Mouse (Mus musculus): ENCODE measurements at regions not wholly inside any gene's neighbourhood (a gene's known extent, or its start where the extent isn't known, plus 50 kb on each side); places are given as distances from the start of the nearest gene placed in this dataset.
"Not testable (repeated sequence)": the region's sequence is repeated elsewhere in the genome, so short reads cannot be mapped to it uniquely, and the experiment has no call there.

GRCm38 (mm10) chr12:45590191-45590590, 515.7 kb upstream of the Stxbp6 start:
- no peak for DNase-seq (ENCODE audit: low spot score)

- no peak for DNase-seq (ENCODE audit: low spot score)
Measured at GRCm38 (mm10) chr12:45585763-45586162, 511.3 kb upstream of the Stxbp6 start.

- DNase-seq (ENCODE audit: low spot score) = no peak
Measured at GRCm38 (mm10) chr12:45563325-45564030, 489.0 kb upstream of the Stxbp6 start.

- DNase-seq (ENCODE audit: low spot score) = no peak
Measured at GRCm38 (mm10) chr12:45562637-45563220, 488.2 kb upstream of the Stxbp6 start.

- no peak for DNase-seq (ENCODE audit: low spot score)
Measured at GRCm38 (mm10) chr12:45561889-45562288, 487.4 kb upstream of the Stxbp6 start.

- no peak for DNase-seq (ENCODE audit: low spot score)
Measured at GRCm38 (mm10) chr12:45561362-45561761, 486.9 kb upstream of the Stxbp6 start.

GRCm38 (mm10) chr12:45549906-45550305, 475.4 kb upstream of the Stxbp6 start:
- DNase-seq (ENCODE audit: low spot score) = not testable (repeated sequence)

GRCm38 (mm10) chr12:45519554-45519953, 445.0 kb upstream of the Stxbp6 start:
- DNase-seq (ENCODE audit: low spot score) = no peak

- no peak for DNase-seq (ENCODE audit: low spot score)
Measured at GRCm38 (mm10) chr12:45514459-45514858, 439.9 kb upstream of the Stxbp6 start.

GRCm38 (mm10) chr12:45507400-45507982, 433.0 kb upstream of the Stxbp6 start:
- DNase-seq (ENCODE audit: low spot score) = peak; percentile 4

- no peak for DNase-seq (ENCODE audit: low spot score)
Measured at GRCm38 (mm10) chr12:45499834-45500233, 425.3 kb upstream of the Stxbp6 start.

GRCm38 (mm10) chr12:45498230-45498629, 423.7 kb upstream of the Stxbp6 start:
- no peak for DNase-seq (ENCODE audit: low spot score)

GRCm38 (mm10) chr12:45489029-45489428, 414.5 kb upstream of the Stxbp6 start:
- no peak for DNase-seq (ENCODE audit: low spot score)

GRCm38 (mm10) chr12:45476881-45477280, 402.4 kb upstream of the Stxbp6 start:
- DNase-seq (ENCODE audit: low spot score) = no peak

GRCm38 (mm10) chr12:45468093-45468492, 393.6 kb upstream of the Stxbp6 start:
- no peak for DNase-seq (ENCODE audit: low spot score)

- peak; percentile 15 for DNase-seq (ENCODE audit: low spot score)
Measured at GRCm38 (mm10) chr12:45467058-45467457, 392.5 kb upstream of the Stxbp6 start.

GRCm38 (mm10) chr12:45466066-45466465, 391.6 kb upstream of the Stxbp6 start:
- no peak for DNase-seq (ENCODE audit: low spot score)

- no peak for DNase-seq (ENCODE audit: low spot score)
Measured at GRCm38 (mm10) chr12:45464952-45465351, 390.4 kb upstream of the Stxbp6 start.

- peak; percentile 8 for DNase-seq (ENCODE audit: low spot score)
Measured at GRCm38 (mm10) chr12:45458746-45459145, 384.2 kb upstream of the Stxbp6 start.

GRCm38 (mm10) chr12:45443512-45444190, 369.1 kb upstream of the Stxbp6 start:
- no peak for DNase-seq (ENCODE audit: low spot score)

GRCm38 (mm10) chr12:45442474-45442873, 368.0 kb upstream of the Stxbp6 start:
- no peak for DNase-seq (ENCODE audit: low spot score)

- DNase-seq (ENCODE audit: low spot score) = no peak
Measured at GRCm38 (mm10) chr12:45439745-45440144, 365.2 kb upstream of the Stxbp6 start.

- no peak for DNase-seq (ENCODE audit: low spot score)
Measured at GRCm38 (mm10) chr12:45437271-45437670, 362.8 kb upstream of the Stxbp6 start.
